Mouse (Mus musculus) liver, adult (tissue): ENCODE measurements around the gene Olfr561.

Experiments
- GATA4 ChIP-seq: IDR thresholded peaks from 2 replicates; pipeline ENCODE4 v1.6.1; 2014; ENCODE audit warnings: mild to moderate bottlenecking, low read length; ENCODE audit not compliant: insufficient replicate concordance

Gene Olfr561

GRCm38 (mm10) chr7:102770921-102771320 is at the start of gene Olfr561:
Gene Olfr561, plus strand, starts transcription at chr7:102771221.
- TF ChIP-seq GATA4: no peak

DNA sequence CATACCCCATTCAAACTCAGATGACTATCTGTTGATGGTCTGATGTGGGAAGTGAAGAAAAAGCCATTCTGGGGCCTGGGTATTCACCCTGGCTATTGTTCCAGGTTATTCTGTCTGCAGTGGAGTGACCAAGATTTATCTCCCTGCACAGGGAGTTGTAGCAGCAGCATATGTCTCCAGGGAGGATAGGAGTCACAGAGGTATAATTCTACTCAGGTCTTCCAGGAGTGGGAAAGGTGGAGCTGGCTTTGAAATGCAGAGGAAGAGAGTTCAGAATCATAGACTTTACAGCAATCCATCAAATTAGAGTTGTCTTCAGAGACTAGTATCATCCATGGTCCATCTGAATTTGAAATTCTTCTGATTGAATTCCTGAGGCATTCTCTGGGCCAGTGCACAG is 43.6 kb upstream of the Olfr561 start, which contains the start of gene Olfr559:
TSS of gene Olfr559 (minus strand) at position 101 of the 400 bp plus-strand sequence.
- no peak for TF ChIP-seq GATA4

- TF ChIP-seq GATA4: no peak
Observed at GRCm38 (mm10) chr7:102733793-102734192, 37.2 kb upstream of the Olfr561 start.

GRCm38 (mm10) chr7:102737705-102738104 is 33.3 kb upstream of the Olfr561 start:
- no peak for TF ChIP-seq GATA4

- no peak for TF ChIP-seq GATA4
Observed at GRCm38 (mm10) chr7:102752086-102752485, 18.9 kb upstream of the Olfr561 start.

GRCm38 (mm10) chr7:102759266-102759665 is 11.8 kb upstream of the Olfr561 start, which contains the start of the genes Olfr560 and Olfr78:
Gene Olfr560, minus strand, starts transcription at chr7:102759366.
Gene Olfr78, minus strand, starts transcription at chr7:102759471.
- TF ChIP-seq GATA4: no peak

DNA sequence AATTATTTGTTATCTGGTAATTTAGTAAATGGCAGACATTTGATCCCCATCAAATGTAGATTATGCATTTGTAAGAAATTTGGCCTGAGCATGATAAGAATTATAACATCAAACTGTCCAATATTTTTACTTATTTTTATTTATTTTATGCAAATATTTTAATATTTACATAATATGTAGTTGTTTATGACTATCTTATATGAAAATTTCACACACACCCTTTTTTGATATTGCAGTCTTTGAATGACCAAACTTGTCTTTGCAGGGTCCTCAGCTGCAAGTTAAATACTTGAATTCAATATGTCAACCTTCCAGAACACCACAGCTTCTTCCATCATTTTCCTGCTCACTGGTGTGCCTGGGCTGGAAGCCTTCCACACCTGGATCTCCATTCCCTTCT is 32.2 kb downstream of the Olfr561 start, which contains the start of gene Olfr564:
TSS of gene Olfr564 (plus strand) at position 301 of the 400 bp plus-strand sequence.
- no peak for TF ChIP-seq GATA4
